ENCODE assay signal across 21 mouse cellular contexts in genomic region chr2:127319071-127319470, GRCm38 (mm10). TPM values are rescaled to one million over a fixed set of nuclear protein-coding genes. Genes with fewer than 3 reads are reported as not detected.
"Had no signal": no experiment of that assay in that cellular context is flagged by ENCODE, and none has a peak within 500 bp of the region (broad histone marks: within the 10 kb centered on the region; RNA-seq: fewer than 3 reads in every experiment).

No protein-coding gene starts in this region.

- H3K4me3 ChIP-seq: limb, embryonic 13.5 days; midbrain, embryonic 12.5 days; neural tube, embryonic 12.5 days had no signal

- DNase-seq: kidney, adult 18-20 months; kidney, postnatal 10 days; left cerebral cortex, postnatal 4 days; lung, adult 18-20 months had no signal

- H3K27me3 ChIP-seq: limb, embryonic 13.5 days; midbrain, embryonic 12.5 days; neural tube, embryonic 12.5 days had no signal

- H3K27ac ChIP-seq: limb, embryonic 13.5 days; liver, embryonic 14.5 days; midbrain, embryonic 12.5 days; neural tube, embryonic 12.5 days; stomach, postnatal 0 days had no signal

- H3K4me2 ChIP-seq: limb, embryonic 13.5 days; midbrain, embryonic 12.5 days; neural tube, embryonic 12.5 days had no signal

- H3K36me3 ChIP-seq: limb, embryonic 13.5 days; midbrain, embryonic 12.5 days; neural tube, embryonic 12.5 days had no signal

- H3K9me3 ChIP-seq: limb, embryonic 13.5 days; midbrain, embryonic 12.5 days; neural tube, embryonic 12.5 days had no signal

- H3K4me1 ChIP-seq: midbrain, embryonic 12.5 days; neural tube, embryonic 12.5 days had no signal

- H3K9ac ChIP-seq: limb, embryonic 13.5 days; liver, embryonic 14.5 days; midbrain, embryonic 12.5 days; neural tube, embryonic 12.5 days had no signal

RNA-seq across cellular contexts. Expression of gene Astl, which starts 19.4 kb away (rescaled TPM):
- total RNA-seq: layer of hippocampus, adult 8-10 months; layer of hippocampus, postnatal 14 days; left cerebral cortex, adult 18-20 months; left cerebral cortex, postnatal 10 days; left cerebral cortex, postnatal 4 days; liver, adult 2 months; megakaryocyte-erythroid progenitor cell, adult 5-6 weeks; midbrain, postnatal 0 days had no signal
- polyA plus RNA-seq: kidney, embryonic 14.5 days; large intestine, adult 2 months; liver, adult 2 months; liver, embryonic 14.5 days; lung, embryonic 16.5 days; midbrain, embryonic 12.5 days; midbrain, postnatal 0 days; neural tube, embryonic 12.5 days; stomach, postnatal 0 days; urinary bladder, adult 2 months had no signal

RNA-seq across cellular contexts. Expression of gene Adra2b, which starts 43.9 kb away (rescaled TPM):
- total RNA-seq: megakaryocyte-erythroid progenitor cell, adult 5-6 weeks; neutrophil, adult 5-6 weeks had no signal
